Mouse (Mus musculus) kidney, embryonic 14.5 days (tissue): ENCODE measurements around the gene Layn. TPM values are rescaled to one million over a fixed set of nuclear protein-coding genes. Genes with fewer than 3 reads are reported as not detected.

Source experiments
- microRNA counts: library from miRNA; unstranded; fragments of <30 nt; microRNA quantifications from one replicate; lab custom pipeline; 2017
- microRNA-seq: library from miRNA; unstranded; fragments of <30 nt; microRNA quantifications from one replicate; pipeline ENCODE4, GENCODE M21; 2016
- polyA plus RNA-seq: library from polyadenylated mRNA; unstranded; fragments of >200 nt; fragmentation: Nextera tagmentation; extraction: Ambion mirVana; gene quantifications from 2 replicates; pipeline ENCODE4 v1.2.1, GENCODE M21; 2014

Layn gene
- polyA plus RNA-seq, 1 experiment from 2014 or later = 7.6 TPM

MicroRNA genes within 50 kb of the gene (microRNA counts, 519-probe panel; counts per million panel counts)
- microRNA mmu-miR-34b-3p (lab: Ali Mortazavi, UCI) (not detected), microRNA mmu-miR-34b-5p (lab: Ali Mortazavi, UCI) (not detected), microRNA mmu-miR-34c (lab: Ali Mortazavi, UCI) (not detected)

Small RNAs within 50 kb of the gene (microRNA-seq; reads per million reads assigned to microRNA genes)
- gene Mir34b = 34.9 reads per million, percentile 42 among the genes with 10 or more reads in this experiment
- 693 reads per million, percentile 75 among the genes with 10 or more reads in this experiment for gene Mir34c

Other genes with a start within 250 kb of the Layn start
- 43.1 and 89.4 TPM in 2 replicates for gene Ppp2r1b, start 231.8 kb downstream of the Layn start, polyA plus RNA-seq
- gene Sik2, start 68.0 kb downstream of the Layn start, polyA plus RNA-seq = 11.4 and 17.9 TPM in 2 replicates
- gene Btg4, start 16.2 kb downstream of the Layn start, polyA plus RNA-seq = not detected in 2 replicates
- gene 4833427G06Rik, start 25.0 kb upstream of the Layn start, polyA plus RNA-seq = not detected in 2 replicates
- 0.04 TPM in 1 of 2 replicates, not detected in the other for gene Gm32742, start 88.4 kb upstream of the Layn start, polyA plus RNA-seq
- gene Pou2af1, start 136.6 kb upstream of the Layn start, polyA plus RNA-seq = not detected in 2 replicates
- gene Colca2, start 201.5 kb upstream of the Layn start, polyA plus RNA-seq = 2.8 and 5.2 TPM in 2 replicates